Mouse (Mus musculus): ENCODE measurements around the gene Ildr2. TPM values are rescaled to one million over a fixed set of nuclear protein-coding genes. Genes with fewer than 3 reads are reported as not detected.

The Ildr2 gene
- polyA plus RNA-seq, 1 experiment, result 0.23 TPM

- Histone ChIP-seq H3K4me1 (ENCODE audit: control insufficient read depth, insufficient read depth, insufficient read length) (no peaks in the 10 kb centered on the region), H3K27me3 (ENCODE audit: control insufficient read depth, insufficient read depth, low read length) (no peaks in the 10 kb centered on the region), H3K27ac (ENCODE audit: insufficient read depth, low read length) (no peak overlapping the region), H3K36me3 (ENCODE audit: control insufficient read depth, insufficient read depth, low read length) (no peaks in the 10 kb centered on the region), H3K4me3 (ENCODE audit: extremely low read depth, insufficient read depth, insufficient read length) (no peak overlapping the region)
- WGBS, result 30% methylated on average over 6 of the region's 6 CpGs
- no peak for DNase-seq (ENCODE audit: low read depth in 1 of 2, low spot score in 2 of 2)
- TF ChIP-seq CTCF (IDR thresholded peaks at IDR 0.05; ENCODE audit: extremely low read depth, insufficient read depth, insufficient read length, insufficient replicate concordance), result no peak
- TF ChIP-seq POLR2A (IDR thresholded peaks at IDR 0.05; ENCODE audit: low read depth, low read length), result no peak
Observed at GRCm38 (mm10) chr1:166244285-166244684, 9.7 kb upstream of the Ildr2 start.

GRCm38 (mm10) chr1:166255091-166255490, 1.2 kb downstream of the Ildr2 start:
- DNase-seq (ENCODE audit: low read depth in 1 of 2, low spot score in 2 of 2), result no peak
- Histone ChIP-seq H3K27me3 (ENCODE audit: control insufficient read depth, insufficient read depth, low read length) (peaks cover 9% of the 10 kb centered on the region; the same call in 1 of the 2 replicates), H3K36me3 (ENCODE audit: control insufficient read depth, insufficient read depth, low read length) (no peaks in the 10 kb centered on the region), H3K4me1 (ENCODE audit: control insufficient read depth, insufficient read depth, insufficient read length) (peaks cover 3% of the 10 kb centered on the region; the same call in 1 of the 2 replicates), H3K27ac (ENCODE audit: insufficient read depth, low read length) (no peak overlapping the region), H3K4me3 (ENCODE audit: extremely low read depth, insufficient read depth, insufficient read length) (no peak overlapping the region)
- TF ChIP-seq CTCF (IDR thresholded peaks at IDR 0.05; ENCODE audit: extremely low read depth, insufficient read depth, insufficient read length, insufficient replicate concordance) (no peak), POLR2A (IDR thresholded peaks at IDR 0.05; ENCODE audit: low read depth, low read length) (no peak)
- WGBS, result 56% methylated on average over 8 of the region's 8 CpGs

GRCm38 (mm10) chr1:166255651-166256050, 1.7 kb downstream of the Ildr2 start:
- 58% methylated on average over 2 of the region's 2 CpGs for WGBS
- Histone ChIP-seq H3K27ac (ENCODE audit: insufficient read depth, low read length) (no peak overlapping the region), H3K27me3 (ENCODE audit: control insufficient read depth, insufficient read depth, low read length) (peaks cover 9% of the 10 kb centered on the region; the same call in 1 of the 2 replicates), H3K4me3 (ENCODE audit: extremely low read depth, insufficient read depth, insufficient read length) (no peak overlapping the region), H3K36me3 (ENCODE audit: control insufficient read depth, insufficient read depth, low read length) (no peaks in the 10 kb centered on the region), H3K4me1 (ENCODE audit: control insufficient read depth, insufficient read depth, insufficient read length) (peaks cover 3% of the 10 kb centered on the region; the same call in 1 of the 2 replicates)
- DNase-seq (ENCODE audit: low read depth in 1 of 2, low spot score in 2 of 2), result no peak
- TF ChIP-seq CTCF (IDR thresholded peaks at IDR 0.05; ENCODE audit: extremely low read depth, insufficient read depth, insufficient read length, insufficient replicate concordance) (no peak), POLR2A (IDR thresholded peaks at IDR 0.05; ENCODE audit: low read depth, low read length) (no peak)

- Histone ChIP-seq H3K4me3 (ENCODE audit: extremely low read depth, insufficient read depth, insufficient read length) (no peak overlapping the region), H3K27me3 (ENCODE audit: control insufficient read depth, insufficient read depth, low read length) (peaks cover 9% of the 10 kb centered on the region; the same call in 1 of the 2 replicates), H3K27ac (ENCODE audit: insufficient read depth, low read length) (no peak overlapping the region), H3K4me1 (ENCODE audit: control insufficient read depth, insufficient read depth, insufficient read length) (peaks cover 3% of the 10 kb centered on the region; the same call in 1 of the 2 replicates), H3K36me3 (ENCODE audit: control insufficient read depth, insufficient read depth, low read length) (no peaks in the 10 kb centered on the region)
- WGBS, result 38% methylated on average over 6 of the region's 6 CpGs
- TF ChIP-seq POLR2A (IDR thresholded peaks at IDR 0.05; ENCODE audit: low read depth, low read length) (no peak), CTCF (IDR thresholded peaks at IDR 0.05; ENCODE audit: extremely low read depth, insufficient read depth, insufficient read length, insufficient replicate concordance) (no peak)
- DNase-seq (ENCODE audit: low read depth in 1 of 2, low spot score in 2 of 2), result no peak
Observed at GRCm38 (mm10) chr1:166256302-166256701, 2.4 kb downstream of the Ildr2 start.

GRCm38 (mm10) chr1:166256898-166257297, 3.0 kb downstream of the Ildr2 start:
- TF ChIP-seq CTCF (IDR thresholded peaks at IDR 0.05; ENCODE audit: extremely low read depth, insufficient read depth, insufficient read length, insufficient replicate concordance) (no peak), POLR2A (IDR thresholded peaks at IDR 0.05; ENCODE audit: low read depth, low read length) (no peak)
- peaks cover 3% of the 10 kb centered on the region; the same call in 1 of the 2 replicates for H3K4me1 ChIP-seq (ENCODE audit: control insufficient read depth, insufficient read depth, insufficient read length)
- H3K4me3 ChIP-seq (ENCODE audit: extremely low read depth, insufficient read depth, insufficient read length), result no peak overlapping the region
- H3K27me3 ChIP-seq (ENCODE audit: control insufficient read depth, insufficient read depth, low read length), result peaks cover 9% of the 10 kb centered on the region; the same call in 1 of the 2 replicates
- 77% methylated on average over 4 of the region's 4 CpGs for WGBS
- DNase-seq (ENCODE audit: low read depth in 1 of 2, low spot score in 2 of 2), result no peak
- H3K27ac ChIP-seq (ENCODE audit: insufficient read depth, low read length), result no peak overlapping the region
- no peaks in the 10 kb centered on the region for H3K36me3 ChIP-seq (ENCODE audit: control insufficient read depth, insufficient read depth, low read length)

- H3K27me3 ChIP-seq (ENCODE audit: control insufficient read depth, insufficient read depth, low read length), result peaks cover 3% of the 10 kb centered on the region; the same call in 1 of the 2 replicates
- no peak for TF ChIP-seq CTCF (IDR thresholded peaks at IDR 0.05; ENCODE audit: extremely low read depth, insufficient read depth, insufficient read length, insufficient replicate concordance)
- no peak for TF ChIP-seq POLR2A (IDR thresholded peaks at IDR 0.05; ENCODE audit: low read depth, low read length)
- H3K4me3 ChIP-seq (ENCODE audit: extremely low read depth, insufficient read depth, insufficient read length), result no peak overlapping the region
- no peaks in the 10 kb centered on the region for H3K4me1 ChIP-seq (ENCODE audit: control insufficient read depth, insufficient read depth, insufficient read length)
- no peak for DNase-seq (ENCODE audit: low read depth in 1 of 2, low spot score in 2 of 2)
- no peak overlapping the region for H3K27ac ChIP-seq (ENCODE audit: insufficient read depth, low read length)
- 46% methylated on average over 6 of the region's 6 CpGs for WGBS
- H3K36me3 ChIP-seq (ENCODE audit: control insufficient read depth, insufficient read depth, low read length), result no peaks in the 10 kb centered on the region
Observed at GRCm38 (mm10) chr1:166259526-166259925, 5.6 kb downstream of the Ildr2 start.

- Histone ChIP-seq H3K4me1 (ENCODE audit: control insufficient read depth, insufficient read depth, insufficient read length) (no peaks in the 10 kb centered on the region), H3K27ac (ENCODE audit: insufficient read depth, low read length) (no peak overlapping the region), H3K4me3 (ENCODE audit: extremely low read depth, insufficient read depth, insufficient read length) (no peak overlapping the region), H3K36me3 (ENCODE audit: control insufficient read depth, insufficient read depth, low read length) (no peaks in the 10 kb centered on the region), H3K27me3 (ENCODE audit: control insufficient read depth, insufficient read depth, low read length) (no peaks in the 10 kb centered on the region)
- WGBS, result 91% methylated on average over 7 of the region's 7 CpGs
- no peak for TF ChIP-seq CTCF (IDR thresholded peaks at IDR 0.05; ENCODE audit: extremely low read depth, insufficient read depth, insufficient read length, insufficient replicate concordance)
- no peak for TF ChIP-seq POLR2A (IDR thresholded peaks at IDR 0.05; ENCODE audit: low read depth, low read length)
- no peak for DNase-seq (ENCODE audit: low read depth in 1 of 2, low spot score in 2 of 2)
Observed at GRCm38 (mm10) chr1:166266001-166266705, 12.2 kb downstream of the Ildr2 start.

All from spleen, adult 2 months (tissue).